ENCODE assay signal across 8 mouse cellular contexts in genomic region chr2:120563235-120563990, GRCm38 (mm10). TPM values are rescaled to one million over a fixed set of nuclear protein-coding genes. Genes with fewer than 3 reads are reported as not detected.
DNase-seq lines count a peak whose midpoint lies in the region; ATAC-seq lines count a peak whose summit lies in the region.

Zfp106 (minus strand) TSS chr2:120563843.

- peaks cover 12% of the 10 kb centered on the region for H3K4me1 ChIP-seq in hindbrain, embryonic 14.5 days (replicated peaks; ENCODE audit: control insufficient read depth, insufficient read depth, low read length)

- peak within 1 kb of the TSS; percentile 94 for H3K9ac ChIP-seq in hindbrain, embryonic 14.5 days

- H3K27me3 ChIP-seq in hindbrain, embryonic 14.5 days (ENCODE audit: control insufficient read depth, insufficient read depth, low read length): no peaks in the 10 kb centered on the region

- peak; percentile 94 for DNase-seq in R1 (ENCODE audit: low read depth, low spot score)
- DNase-seq in cerebellum, postnatal 25 days: peak; percentile 88 to 92
- peak; percentile 65 to 77 for DNase-seq in frontal cortex, postnatal 25 days (ENCODE audit: low spot score in 2 of 2)
- DNase-seq in hindbrain, embryonic 14.5 days (ENCODE audit: low spot score): peak; percentile 91
- peak; percentile 83 for DNase-seq in left cerebral cortex, adult 11 months (ENCODE audit: low spot score)
- DNase-seq in lung, postnatal 4 days: peak; percentile 90 to 91
- peak; percentile 77 for DNase-seq in retina, postnatal 7 days (ENCODE audit: low read depth, low spot score)
- DNase-seq in urinary bladder, adult 2 months (ENCODE audit: low spot score): peak; percentile 81

- WGBS in hindbrain, embryonic 14.5 days: under 1% methylated on average over 50 of the region's 50 CpGs

- H3K4me2 ChIP-seq in hindbrain, embryonic 14.5 days (replicated peaks): peak within 1 kb of the TSS; percentile 72

- H3K36me3 ChIP-seq in hindbrain, embryonic 14.5 days (replicated peaks; ENCODE audit: control insufficient read depth, insufficient read depth): no peaks in the 10 kb centered on the region

- H3K9me3 ChIP-seq in hindbrain, embryonic 14.5 days (ENCODE audit: control insufficient read depth, low read length): no peaks in the 10 kb centered on the region

- H3K4me3 ChIP-seq in hindbrain, embryonic 14.5 days (replicated peaks; ENCODE audit: low read length): peak within 1 kb of the TSS; percentile 84

- peak; percentile 88 for ATAC-seq in hindbrain, embryonic 14.5 days (ENCODE audit: low FRiP score)

- H3K27ac ChIP-seq in hindbrain, embryonic 14.5 days: peak within 1 kb of the TSS; percentile 60; the same call in 1 of the 2 replicates

RNA-seq across cellular contexts. Expression of gene Zfp106, which starts in this region (rescaled TPM):
- 46.4 and 48.0 TPM in 2 replicates for polyA plus RNA-seq in hindbrain, embryonic 14.5 days (2014; fragmentation: Nextera tagmentation; extraction: Ambion mirVana)
- polyA plus RNA-seq in urinary bladder, adult 2 months (2012; rRNA removed): 46.1 and 53.3 TPM in 2 replicates

Comparison
In these comparisons a context has a peak if more than half of its experiments do, and no peak if none do; other contexts are left out.
1. Peak in every context shown above with its lines: DNase-seq, ATAC-seq, H3K4me3 ChIP-seq and H3K27ac ChIP-seq.